Comparison of ENCODE assay signal across 15 mouse cellular contexts in the genomic region with DNA sequence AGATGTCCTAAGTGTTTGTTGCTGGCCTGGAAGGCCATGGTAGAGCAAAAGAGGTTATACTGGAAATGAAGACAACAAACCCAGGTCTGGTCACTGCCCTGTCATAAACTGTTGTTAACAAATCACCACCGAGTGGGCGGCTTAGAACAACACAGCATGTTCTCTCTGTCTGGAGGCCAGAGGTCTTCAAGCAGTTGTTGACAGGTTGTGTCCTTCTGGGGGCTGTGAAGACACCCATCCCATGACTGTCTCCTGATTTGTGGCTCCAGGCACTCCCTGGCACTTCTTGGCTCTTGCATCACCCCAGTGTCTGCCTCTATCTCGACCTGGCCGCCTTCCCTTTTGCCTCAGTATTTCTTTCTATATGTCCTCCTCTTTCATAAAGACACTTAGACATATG. TPM values are rescaled to one million over a fixed set of nuclear protein-coding genes. Genes with fewer than 3 reads are reported as not detected.
DNase-seq lines count a peak whose midpoint lies in the region; ATAC-seq and TF ChIP-seq lines count a peak whose summit lies in the region.
"Had no signal": no experiment of that assay in that cellular context is flagged by ENCODE, and none has a peak within 500 bp of the region (broad histone marks: within the 10 kb centered on the region; RNA-seq: fewer than 3 reads in every experiment).

No protein-coding gene starts in this region.

- TF ChIP-seq CTCF in testis, adult 2 months (IDR thresholded peaks at IDR 0.05; ENCODE audit: control insufficient read depth, insufficient read depth, insufficient replicate concordance, low read depth, low read length): no peak

- no peaks in the 10 kb centered on the region for H3K36me3 ChIP-seq in heart, embryonic 13.5 days
- no peaks in the 10 kb centered on the region for H3K36me3 ChIP-seq in testis, adult 2 months (ENCODE audit: control insufficient read depth, insufficient read depth, low read length)
- no peaks in the 10 kb centered on the region for H3K36me3 ChIP-seq in lung, embryonic 16.5 days (ENCODE audit: control insufficient read depth, insufficient read depth, low read length)
- no peaks in the 10 kb centered on the region for H3K36me3 ChIP-seq in midbrain, embryonic 15.5 days (replicated peaks)
- H3K36me3 ChIP-seq: hindbrain, embryonic 10.5 days; limb, embryonic 10.5 days had no signal

- intact Hi-C loops in heart, postnatal 14 days (cut with DNase I): loop anchor here (5.0 to 10.0 kb wide), 5 partner anchors 168 to 541 kb away; a partner anchor contains a TSS

- H3K9ac ChIP-seq in heart, embryonic 13.5 days: peak overlapping the region; percentile 50; the same call in 1 of the 2 replicates
- no peak overlapping the region for H3K9ac ChIP-seq in lung, embryonic 16.5 days (ENCODE audit: low read length)
- no peak overlapping the region for H3K9ac ChIP-seq in midbrain, embryonic 15.5 days

- no peak overlapping the region for H3K4me3 ChIP-seq in heart, embryonic 13.5 days
- no peak overlapping the region for H3K4me3 ChIP-seq in testis, adult 2 months (ENCODE audit: control insufficient read depth, low read depth, low read length)
- H3K4me3 ChIP-seq in lung, embryonic 16.5 days (ENCODE audit: low read length): no peak overlapping the region
- H3K4me3 ChIP-seq in midbrain, embryonic 15.5 days: no peak overlapping the region
- H3K4me3 ChIP-seq: hindbrain, embryonic 10.5 days; limb, embryonic 10.5 days had no signal

- no peak for TF ChIP-seq POLR2A in testis, adult 2 months (IDR thresholded peaks at IDR 0.05; ENCODE audit: control insufficient read depth, low read depth, low read length)

- no peak for ATAC-seq in heart, embryonic 13.5 days (ENCODE audit: extremely low read depth, insufficient number of reproducible peaks, low FRiP score, low TSS enrichment)
- ATAC-seq in lung, embryonic 16.5 days (ENCODE audit: low read depth): no peak
- no peak for ATAC-seq in midbrain, embryonic 15.5 days (replicated peaks)

- DNase-seq in heart, postnatal 14 days: no peak
- no peak for DNase-seq in testis, postnatal 14 days (ENCODE audit: low spot score)
- no peak for DNase-seq in spleen, adult 18-20 months
- no peak for DNase-seq in ovary, postnatal 36 days (ENCODE audit: low spot score)
- DNase-seq: cerebellum, postnatal 14 days; thymus, postnatal 36 days had no signal

- no peaks in the 10 kb centered on the region for H3K27me3 ChIP-seq in heart, embryonic 13.5 days (replicated peaks)
- H3K27me3 ChIP-seq in testis, adult 2 months (ENCODE audit: control insufficient read depth, insufficient read depth, low read length): no peaks in the 10 kb centered on the region
- H3K27me3 ChIP-seq in lung, embryonic 16.5 days (ENCODE audit: control insufficient read depth, insufficient read depth, low read depth, low read length): peaks cover 6% of the 10 kb centered on the region
- peaks cover 9% of the 10 kb centered on the region; the same call in 1 of the 2 replicates for H3K27me3 ChIP-seq in midbrain, embryonic 15.5 days (replicated peaks)

- H3K27ac ChIP-seq in heart, embryonic 13.5 days (replicated peaks): peak overlapping the region; percentile 95
- H3K27ac ChIP-seq in testis, adult 2 months (ENCODE audit: control insufficient read depth, insufficient read depth, low read depth, low read length): peak overlapping the region; percentile 51; the same call in 1 of the 2 replicates
- H3K27ac ChIP-seq in lung, embryonic 16.5 days (ENCODE audit: low read length): peak overlapping the region; percentile 30; the same call in 1 of the 2 replicates
- no peak overlapping the region for H3K27ac ChIP-seq in midbrain, embryonic 15.5 days
- H3K27ac ChIP-seq: hindbrain, embryonic 10.5 days; limb, embryonic 10.5 days had no signal

- H3K4me1 ChIP-seq in heart, embryonic 13.5 days: peaks cover 62% of the 10 kb centered on the region
- peaks cover 10% of the 10 kb centered on the region; the same call in 1 of the 2 replicates for H3K4me1 ChIP-seq in testis, adult 2 months (ENCODE audit: control insufficient read depth, insufficient read depth, low read length)
- peaks cover 18% of the 10 kb centered on the region for H3K4me1 ChIP-seq in lung, embryonic 16.5 days (replicated peaks; ENCODE audit: control insufficient read depth, insufficient read depth, low read length)
- peaks cover 20% of the 10 kb centered on the region for H3K4me1 ChIP-seq in midbrain, embryonic 15.5 days

- peak overlapping the region; percentile 87; the same call in 1 of the 2 replicates for H3K4me2 ChIP-seq in heart, embryonic 13.5 days
- no peak overlapping the region for H3K4me2 ChIP-seq in lung, embryonic 16.5 days (ENCODE audit: low read depth, low read length)
- no peak overlapping the region for H3K4me2 ChIP-seq in midbrain, embryonic 15.5 days

- no peaks in the 10 kb centered on the region for H3K9me3 ChIP-seq in heart, embryonic 13.5 days
- H3K9me3 ChIP-seq in lung, embryonic 16.5 days (ENCODE audit: control insufficient read depth, low read length): no peaks in the 10 kb centered on the region
- H3K9me3 ChIP-seq in midbrain, embryonic 15.5 days: no peaks in the 10 kb centered on the region
- H3K9me3 ChIP-seq: hindbrain, embryonic 10.5 days; limb, embryonic 10.5 days had no signal

- 24% methylated on average over 4 of the region's 4 CpGs for WGBS in heart, embryonic 13.5 days
- WGBS in lung, embryonic 16.5 days: 58% methylated on average over 4 of the region's 4 CpGs
- WGBS in midbrain, embryonic 15.5 days: 84% methylated on average over 4 of the region's 4 CpGs

RNA-seq across cellular contexts. Expression of a gene that starts 2.7 kb away (rescaled TPM):
- polyA plus RNA-seq in heart, embryonic 13.5 days (2015; fragmentation: Nextera tagmentation; extraction: Ambion mirVana): 24.1 and 26.8 TPM in 2 replicates
- 10 to 100 TPM; 30.2 to 31.3 TPM for total RNA-seq in heart, postnatal 14 days (2021)
- 7.4 and 7.6 TPM in 2 replicates for polyA plus RNA-seq in testis, adult 2 months (2012; rRNA removed)
- 36.3 and 38.2 TPM in 2 replicates for polyA plus RNA-seq in lung, embryonic 16.5 days (2015; fragmentation: Nextera tagmentation; extraction: Ambion mirVana)
- polyA plus RNA-seq in midbrain, embryonic 15.5 days (2015; fragmentation: Nextera tagmentation; extraction: Ambion mirVana): 60.6 and 60.9 TPM in 2 replicates

RNA-seq across cellular contexts. Expression of a gene that starts 11.0 kb away (rescaled TPM):
- polyA plus RNA-seq in heart, embryonic 13.5 days (2015; fragmentation: Nextera tagmentation; extraction: Ambion mirVana): not detected in 2 replicates
- not detected for total RNA-seq in heart, postnatal 14 days (2021)
- 1.2 and 1.8 TPM in 2 replicates for polyA plus RNA-seq in testis, adult 2 months (2012; rRNA removed)
- not detected in 2 replicates for polyA plus RNA-seq in lung, embryonic 16.5 days (2015; fragmentation: Nextera tagmentation; extraction: Ambion mirVana)
- polyA plus RNA-seq in midbrain, embryonic 15.5 days (2015; fragmentation: Nextera tagmentation; extraction: Ambion mirVana): not detected in 2 replicates
- total RNA-seq: CH12.LX had no signal
- polyA plus RNA-seq: embryonic facial prominence, embryonic 14.5 days; hindbrain, embryonic 10.5 days; large intestine, adult 2 months; limb, embryonic 10.5 days had no signal
